Mouse (Mus musculus) bone marrow, adult 2 months (tissue): ENCODE data around the gene Defb20. TPM values are rescaled to one million over a fixed set of nuclear protein-coding genes. Genes with fewer than 3 reads are reported as not detected.

ENCODE experiments used
- H3K27ac ChIP-seq: fragments of 200-500 bp; 2 replicates; pipeline ENCODE4 v1.5.1; 2012; ENCODE audit warnings: low read depth, mild to moderate bottlenecking, control low read depth, inconsistent platforms, low read length; ENCODE audit not compliant: control insufficient read depth, poor library complexity, insufficient read depth
- H3K4me1 ChIP-seq: fragments of 200-500 bp; 2 replicates; pipeline ENCODE4 v1.6.1; 2011; ENCODE audit warnings: low read length; ENCODE audit not compliant: control insufficient read depth, insufficient read depth
- H3K4me3 ChIP-seq: fragments of 200-500 bp; replicated peaks from 2 replicates; pipeline ENCODE3; 2011; ENCODE audit warnings: mild to moderate bottlenecking, low read depth, low read length, control low read depth; ENCODE audit not compliant: control insufficient read depth
- CTCF ChIP-seq: fragments of 200-500 bp; IDR thresholded peaks from 2 replicates; pipeline ENCODE4 v1.5.1; 2011; ENCODE audit warnings: low read length, control low read depth; ENCODE audit not compliant: control insufficient read depth, insufficient read depth
- POLR2A ChIP-seq: fragments of 200-500 bp; IDR thresholded peaks from 2 replicates; pipeline ENCODE4 v1.6.1; 2011; ENCODE audit warnings: low read depth, mild to moderate bottlenecking, control low read depth, low read length, borderline replicate concordance; ENCODE audit not compliant: control insufficient read depth
- WGBS: fragments of 180-500 bp; shearing (Covaris S2); methylation state at CpG from one replicate; pipeline ENCODE4 v1.1.7; 2018; 5-methylcytosine and 5-hydroxymethylcytosine counted together
- polyA plus RNA-seq: library from polyadenylated mRNA; stranded (reverse); fragments of >200 nt; gene quantifications from 2 replicates; pipeline ENCODE4 v1.2.4, GENCODE M21; 2011; ENCODE audit warnings: low replicate concordance; ENCODE audit not compliant: missing spikeins, insufficient read depth, insufficient read length

Defb20 gene
- polyA plus RNA-seq, 1 experiment, result not detected

DNA sequence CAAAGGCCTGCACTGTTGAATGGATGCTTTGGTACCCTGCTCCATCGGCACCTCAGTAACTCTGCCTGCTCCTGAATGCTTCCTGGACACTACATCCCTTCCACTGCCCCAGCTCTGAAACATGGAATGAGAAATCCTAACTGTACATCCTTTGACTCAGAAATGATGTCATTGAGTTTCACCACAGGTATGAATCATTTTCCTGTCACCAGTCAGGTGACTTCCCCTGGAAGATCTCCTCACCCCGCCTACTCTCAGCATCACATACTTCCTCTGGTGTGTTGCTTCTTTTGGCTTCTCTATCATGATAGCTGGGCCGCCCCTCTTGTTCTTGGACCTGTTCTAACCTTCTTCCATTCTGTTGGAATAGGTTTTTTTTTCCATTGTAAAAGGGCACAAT, 4.0 kb downstream of the Defb20 start:
- H3K4me3 ChIP-seq, result no peak overlapping the region
- WGBS, result 45% methylated on average over 3 of the region's 3 CpGs
- H3K4me1 ChIP-seq, result no peaks in the 10 kb centered on the region
- TF ChIP-seq POLR2A (no peak), CTCF (no peak)
- H3K27ac ChIP-seq, result no peak overlapping the region

DNA sequence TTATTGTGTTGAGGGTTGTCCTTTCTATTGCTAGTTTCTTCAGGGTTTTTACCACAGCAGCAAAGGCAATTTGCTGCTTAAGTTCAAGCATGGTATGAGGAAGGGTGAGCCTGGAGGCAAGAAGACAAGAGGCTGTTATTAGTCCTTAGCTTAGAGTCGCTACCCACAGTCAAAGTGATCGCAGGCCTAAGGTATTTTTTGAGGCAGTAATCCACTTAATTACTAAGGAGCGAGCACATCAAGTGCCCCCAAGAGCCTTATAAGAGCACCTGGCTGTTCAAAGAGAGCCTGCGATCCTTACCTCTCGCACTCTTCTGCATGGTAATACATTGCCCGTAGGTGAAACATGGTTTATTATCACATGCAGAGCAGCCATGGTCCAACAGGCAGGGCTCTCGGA, 4.9 kb downstream of the Defb20 start:
- no peak overlapping the region for H3K27ac ChIP-seq
- TF ChIP-seq CTCF (no peak), POLR2A (no peak)
- no peak overlapping the region for H3K4me3 ChIP-seq
- WGBS, result 92% methylated on average over 7 of the region's 7 CpGs
- no peaks in the 10 kb centered on the region for H3K4me1 ChIP-seq

DNA sequence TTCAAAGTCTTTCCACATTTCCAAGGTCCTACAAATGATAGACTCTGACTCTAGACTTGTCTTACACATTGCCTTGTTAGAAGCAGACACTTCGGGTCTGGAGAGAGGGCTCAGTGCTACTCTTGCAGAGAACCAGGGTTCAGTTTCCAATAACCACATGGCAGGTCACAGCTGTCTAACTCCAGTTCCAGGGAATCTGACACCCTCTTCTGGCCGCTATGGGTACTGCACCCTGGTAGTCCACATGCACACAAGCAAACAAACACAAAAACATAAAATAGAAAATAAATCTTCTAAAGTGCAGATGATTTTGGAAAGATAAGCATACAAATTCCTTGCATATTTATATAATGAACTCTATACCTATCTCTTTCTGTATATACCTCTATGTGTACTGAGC, 10.2 kb downstream of the Defb20 start:
- 79% methylated on average over 2 of the region's 2 CpGs for WGBS
- no peak for TF ChIP-seq POLR2A
- TF ChIP-seq CTCF, result peak; percentile 32; the same call in 1 of the 2 replicates
- H3K4me3 ChIP-seq, result no peak overlapping the region
- H3K4me1 ChIP-seq, result no peaks in the 10 kb centered on the region
- no peak overlapping the region for H3K27ac ChIP-seq

DNA sequence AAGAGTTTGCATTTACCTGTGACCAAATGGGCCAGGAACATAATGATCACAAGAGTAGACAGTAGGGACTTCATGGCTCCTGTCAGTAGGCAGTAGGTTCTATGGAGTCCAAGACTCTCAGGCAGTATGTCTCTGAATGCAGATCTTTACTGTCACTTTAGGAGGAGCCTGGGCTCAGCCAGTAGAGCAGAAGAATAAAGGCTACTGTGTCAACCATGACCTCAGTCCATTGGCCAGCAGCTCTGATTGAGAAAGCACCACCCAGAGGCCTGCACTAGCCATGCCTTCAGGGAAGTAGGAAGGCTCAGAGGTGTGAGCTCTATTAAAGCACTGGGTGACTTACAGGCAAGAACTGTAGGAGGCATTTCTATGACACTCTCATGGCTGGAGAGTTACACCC, 13.2 kb downstream of the Defb20 start, which contains the start of gene Defb22:
Gene Defb22, minus strand, starts transcription at position 101 of the 400 bp plus-strand sequence.
- Histone ChIP-seq H3K4me1 (no peaks in the 10 kb centered on the region), H3K4me3 (no peak within 1 kb of the TSS), H3K27ac (no peak within 1 kb of the TSS)
- TF ChIP-seq CTCF (no peak), POLR2A (no peak)

DNA sequence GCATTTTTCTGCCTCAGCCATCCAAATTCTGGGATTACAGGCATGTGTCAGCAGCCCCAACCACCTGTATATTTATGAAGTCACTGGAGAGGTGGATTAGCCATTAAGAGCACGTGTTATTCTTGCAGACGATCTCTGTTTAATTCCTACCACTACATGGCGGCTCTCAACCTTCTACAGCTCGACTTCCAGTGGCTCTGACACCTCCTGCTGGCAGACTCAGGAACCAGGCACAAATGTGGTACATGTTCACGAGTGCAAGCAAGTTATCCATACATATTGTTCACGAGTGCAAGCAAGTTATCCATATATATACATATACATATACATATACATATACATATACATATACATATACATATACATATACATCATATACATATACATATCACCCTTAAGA, 16.3 kb downstream of the Defb20 start:
- no peaks in the 10 kb centered on the region for H3K4me1 ChIP-seq
- 81% methylated on average over 6 of the region's 6 CpGs for WGBS
- H3K4me3 ChIP-seq, result no peak overlapping the region
- no peak overlapping the region for H3K27ac ChIP-seq
- TF ChIP-seq CTCF (no peak), POLR2A (no peak)

DNA sequence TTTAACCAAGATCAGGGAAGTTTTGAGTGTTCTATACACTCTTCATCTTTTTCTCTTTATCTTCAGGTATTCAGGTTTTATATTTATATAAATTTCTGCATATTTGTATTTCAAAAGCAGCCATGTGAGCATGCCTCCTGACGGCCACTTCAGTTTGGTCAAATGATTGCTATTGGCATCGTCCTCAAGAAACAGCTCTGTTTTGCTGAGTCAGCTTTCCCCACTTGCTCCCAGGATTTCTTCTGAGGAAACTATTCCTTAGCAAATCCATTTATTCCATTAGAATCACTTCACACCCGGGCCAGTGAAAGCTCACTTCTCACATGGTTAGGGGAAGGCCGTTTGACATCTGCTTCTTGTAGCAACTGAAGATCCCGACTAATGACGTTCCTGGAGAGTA, 21.2 kb downstream of the Defb20 start:
- WGBS, result 77% methylated on average over 6 of the region's 6 CpGs
- Histone ChIP-seq H3K4me3 (no peak overlapping the region), H3K4me1 (no peaks in the 10 kb centered on the region), H3K27ac (no peak overlapping the region)
- TF ChIP-seq CTCF, result no peak
- TF ChIP-seq POLR2A, result no peak

DNA sequence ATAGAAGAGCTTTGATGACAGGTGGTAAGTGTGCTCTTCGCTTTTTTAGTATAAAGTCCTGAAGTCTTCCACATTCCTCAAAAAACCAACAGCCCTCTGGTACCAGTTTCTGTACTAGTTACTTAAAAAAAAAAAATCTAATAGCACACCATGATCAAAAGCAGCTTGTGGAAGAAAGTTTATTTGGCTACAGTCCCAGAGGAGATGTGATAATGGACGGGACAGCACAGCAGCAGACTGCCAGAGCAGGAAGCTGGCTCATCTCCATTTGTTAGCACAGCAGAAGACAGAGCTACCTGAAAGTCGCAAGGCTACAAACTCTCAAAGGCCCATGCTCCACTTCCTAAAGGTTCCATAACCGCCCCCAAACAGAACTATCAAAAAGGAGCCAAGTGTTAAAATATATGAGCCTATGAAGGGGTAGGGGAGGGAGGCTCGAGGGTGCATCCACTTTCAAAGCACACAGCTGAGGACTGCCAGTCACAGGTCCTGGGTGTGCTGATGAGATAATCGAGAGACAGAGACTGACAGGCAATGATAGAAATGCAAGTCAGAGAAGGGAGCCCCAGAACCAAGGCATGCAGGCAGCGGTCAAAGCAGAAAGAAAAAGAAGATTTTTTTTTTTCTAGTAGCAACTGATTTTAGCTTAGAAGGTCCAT, 23.5 kb downstream of the Defb20 start:
- WGBS, result 57% methylated on average over 7 of the region's 7 CpGs
- Histone ChIP-seq H3K4me1 (no peaks in the 10 kb centered on the region), H3K27ac (no peak overlapping the region), H3K4me3 (no peak overlapping the region)
- TF ChIP-seq POLR2A (no peak), CTCF (no peak)

DNA sequence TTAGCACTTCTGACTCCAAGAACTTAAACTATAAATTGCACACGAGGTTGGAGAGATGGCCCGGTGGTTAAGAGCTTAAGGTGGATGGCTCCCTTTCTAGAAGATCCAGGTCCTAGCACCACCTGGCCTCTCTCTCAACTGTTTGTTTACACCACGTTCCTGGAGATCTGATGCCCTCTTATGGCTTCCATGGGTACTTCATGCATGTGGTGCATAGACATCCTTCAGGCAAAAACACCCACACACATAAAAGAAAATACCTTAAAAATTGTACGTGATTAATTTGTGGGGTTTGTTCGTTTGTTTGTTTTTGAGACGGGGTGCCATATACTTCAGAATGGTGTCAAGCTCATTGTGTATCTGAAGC, 24.0 kb downstream of the Defb20 start:
- WGBS, result 83% methylated on average over 6 of the region's 6 CpGs
- Histone ChIP-seq H3K4me1 (no peaks in the 10 kb centered on the region), H3K27ac (no peak overlapping the region)

DNA sequence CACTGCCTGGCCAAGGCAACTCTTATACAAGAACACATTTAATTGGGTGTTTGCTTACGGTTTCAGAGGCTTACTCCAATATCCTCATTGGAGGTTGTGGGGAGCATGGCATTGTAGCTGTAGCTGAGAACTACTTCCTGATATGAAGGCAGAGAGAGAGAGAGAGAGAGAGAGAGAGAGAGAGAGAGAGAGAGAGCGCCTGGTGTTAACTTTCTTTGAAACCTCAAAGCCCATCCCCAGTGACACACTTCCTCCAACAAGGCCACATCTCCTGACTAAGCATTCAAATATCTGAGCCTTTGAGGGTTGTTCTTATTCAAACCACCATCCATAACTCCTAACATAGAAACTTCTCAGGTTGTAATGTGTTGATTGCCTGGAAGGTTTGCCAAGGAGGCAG, 27.1 kb downstream of the Defb20 start:
- no peaks in the 10 kb centered on the region for H3K4me1 ChIP-seq
- TF ChIP-seq CTCF (no peak), POLR2A (no peak)
- WGBS, result 37% methylated on average over 2 of the region's 2 CpGs
- H3K27ac ChIP-seq, result no peak overlapping the region
- no peak overlapping the region for H3K4me3 ChIP-seq

More for the DNA sequence above, 24.0 kb downstream of the Defb20 start:
- H3K4me3 ChIP-seq, result no peak overlapping the region
- no peak for TF ChIP-seq POLR2A
- no peak for TF ChIP-seq CTCF
